Mouse (Mus musculus): ENCODE results near the gene Olfr1206. TPM values are rescaled to one million over a fixed set of nuclear protein-coding genes. Genes with fewer than 3 reads are reported as not detected.

Olfr1206 gene
- not detected in 2 replicates for polyA plus RNA-seq (2015; fragmentation: Nextera tagmentation; extraction: Ambion mirVana)

- Histone ChIP-seq H3K36me3 (ENCODE audit: insufficient read depth, low read length) (no peaks in the 10 kb centered on the region), H3K27me3 (ENCODE audit: insufficient read depth, low read length) (no peaks in the 10 kb centered on the region), H3K4me1 (ENCODE audit: insufficient read depth, low read length) (no peaks in the 10 kb centered on the region), H3K9me3 (ENCODE audit: low read length) (no peaks in the 10 kb centered on the region), H3K9ac (replicated peaks; ENCODE audit: low read length) (no peak within 1 kb of the TSS), H3K27ac (ENCODE audit: low read length) (no peak within 1 kb of the TSS), H3K4me3 (ENCODE audit: low read length) (no peak within 1 kb of the TSS), H3K4me2 (replicated peaks; ENCODE audit: low read depth, low read length) (no peak within 1 kb of the TSS)
- ATAC-seq (ENCODE audit: low FRiP score, low TSS enrichment), result no peak
- 91% methylated on average over 2 of the region's 2 CpGs for WGBS
Observed at GRCm38 (mm10) chr2:88862931-88863330, at the start of gene Olfr1206. TSS of gene Olfr1206 (plus strand) at chr2:88863231.

- Histone ChIP-seq H3K9ac (replicated peaks; ENCODE audit: low read length) (no peak within 1 kb of the TSS), H3K4me2 (replicated peaks; ENCODE audit: low read depth, low read length) (no peak within 1 kb of the TSS), H3K9me3 (ENCODE audit: low read length) (no peaks in the 10 kb centered on the region), H3K27me3 (ENCODE audit: insufficient read depth, low read length) (no peaks in the 10 kb centered on the region), H3K4me1 (ENCODE audit: insufficient read depth, low read length) (no peaks in the 10 kb centered on the region), H3K27ac (ENCODE audit: low read length) (no peak within 1 kb of the TSS), H3K4me3 (ENCODE audit: low read length) (no peak within 1 kb of the TSS), H3K36me3 (ENCODE audit: insufficient read depth, low read length) (no peaks in the 10 kb centered on the region)
- WGBS, result 85% methylated on average over 1 of the region's 1 CpGs
- ATAC-seq (ENCODE audit: low FRiP score, low TSS enrichment), result no peak
Observed at GRCm38 (mm10) chr2:88814196-88814595, 48.8 kb upstream of the Olfr1206 start, which contains the start of gene Olfr1202. TSS of gene Olfr1202 (plus strand) at chr2:88814496.

GRCm38 (mm10) chr2:88829437-88829836 lies 33.6 kb upstream of the Olfr1206 start, which contains the start of gene Olfr1205:
TSS of gene Olfr1205 (plus strand) at chr2:88829737.
- H3K9me3 ChIP-seq (ENCODE audit: low read length), result no peaks in the 10 kb centered on the region
- no peak within 1 kb of the TSS for H3K4me3 ChIP-seq (ENCODE audit: low read length)
- WGBS, result 87% methylated on average over 2 of the region's 2 CpGs

GRCm38 (mm10) chr2:88838477-88838876 lies 24.6 kb upstream of the Olfr1206 start:
- WGBS, result 48% methylated on average over 2 of the region's 2 CpGs
- H3K9ac ChIP-seq (replicated peaks; ENCODE audit: low read length), result no peak overlapping the region
- H3K4me3 ChIP-seq (ENCODE audit: low read length), result no peak overlapping the region
- H3K4me1 ChIP-seq (ENCODE audit: insufficient read depth, low read length), result no peaks in the 10 kb centered on the region
- 0 out of 2 replicates have a peak, but pooled peaks cover 2% of the 10 kb centered on the region for H3K9me3 ChIP-seq (ENCODE audit: low read length)
- H3K27ac ChIP-seq (ENCODE audit: low read length), result no peak overlapping the region
- no peaks in the 10 kb centered on the region for H3K36me3 ChIP-seq (ENCODE audit: insufficient read depth, low read length)
- no peak for ATAC-seq (ENCODE audit: low FRiP score, low TSS enrichment)
- H3K4me2 ChIP-seq (replicated peaks; ENCODE audit: low read depth, low read length), result no peak overlapping the region
- H3K27me3 ChIP-seq (ENCODE audit: insufficient read depth, low read length), result no peaks in the 10 kb centered on the region

More at GRCm38 (mm10) chr2:88829437-88829836, 33.6 kb upstream of the Olfr1206 start, which contains the start of gene Olfr1205:
- Histone ChIP-seq H3K4me2 (replicated peaks; ENCODE audit: low read depth, low read length) (no peak within 1 kb of the TSS), H3K9ac (replicated peaks; ENCODE audit: low read length) (no peak within 1 kb of the TSS), H3K36me3 (ENCODE audit: insufficient read depth, low read length) (no peaks in the 10 kb centered on the region), H3K27ac (ENCODE audit: low read length) (no peak within 1 kb of the TSS), H3K4me1 (ENCODE audit: insufficient read depth, low read length) (no peaks in the 10 kb centered on the region), H3K27me3 (ENCODE audit: insufficient read depth, low read length) (no peaks in the 10 kb centered on the region)
- no peak for ATAC-seq (ENCODE audit: low FRiP score, low TSS enrichment)

- Histone ChIP-seq H3K27ac (ENCODE audit: low read length) (no peak within 1 kb of the TSS), H3K4me3 (ENCODE audit: low read length) (no peak within 1 kb of the TSS), H3K4me1 (ENCODE audit: insufficient read depth, low read length) (no peaks in the 10 kb centered on the region), H3K36me3 (ENCODE audit: insufficient read depth, low read length) (no peaks in the 10 kb centered on the region), H3K9me3 (ENCODE audit: low read length) (no peaks in the 10 kb centered on the region; the same call in 1 of the 2 replicates), H3K9ac (replicated peaks; ENCODE audit: low read length) (no peak within 1 kb of the TSS), H3K27me3 (ENCODE audit: insufficient read depth, low read length) (no peaks in the 10 kb centered on the region), H3K4me2 (replicated peaks; ENCODE audit: low read depth, low read length) (no peak within 1 kb of the TSS)
- WGBS, result 93% methylated on average over 1 of the region's 1 CpGs
- no peak for ATAC-seq (ENCODE audit: low FRiP score, low TSS enrichment)
Observed at GRCm38 (mm10) chr2:88848992-88849391, 14.0 kb upstream of the Olfr1206 start, which contains the start of gene Olfr1204. TSS of gene Olfr1204 (plus strand) at chr2:88849292.

- H3K9me3 ChIP-seq (ENCODE audit: low read length), result no peaks in the 10 kb centered on the region
- H3K4me2 ChIP-seq (replicated peaks; ENCODE audit: low read depth, low read length), result no peak within 1 kb of the TSS
- H3K4me1 ChIP-seq (ENCODE audit: insufficient read depth, low read length), result no peaks in the 10 kb centered on the region
- H3K9ac ChIP-seq (replicated peaks; ENCODE audit: low read length), result no peak within 1 kb of the TSS
- no peaks in the 10 kb centered on the region for H3K36me3 ChIP-seq (ENCODE audit: insufficient read depth, low read length)
- no peak within 1 kb of the TSS for H3K27ac ChIP-seq (ENCODE audit: low read length)
- H3K27me3 ChIP-seq (ENCODE audit: insufficient read depth, low read length), result no peaks in the 10 kb centered on the region
- no peak for ATAC-seq (ENCODE audit: low FRiP score, low TSS enrichment)
- H3K4me3 ChIP-seq (ENCODE audit: low read length), result no peak within 1 kb of the TSS
Observed at GRCm38 (mm10) chr2:88902211-88902610, 39.2 kb downstream of the Olfr1206 start, which contains the start of gene Olfr1208. TSS of gene Olfr1208 (minus strand) at chr2:88902311.

- no peaks in the 10 kb centered on the region for H3K27me3 ChIP-seq (ENCODE audit: insufficient read depth, low read length)
Observed at GRCm38 (mm10) chr2:88915057-88915456, 52.0 kb downstream of the Olfr1206 start, which contains the start of gene Olfr1209. TSS of gene Olfr1209 (minus strand) at chr2:88915157.

More at GRCm38 (mm10) chr2:88915057-88915456, 52.0 kb downstream of the Olfr1206 start, which contains the start of gene Olfr1209:
- Histone ChIP-seq H3K9ac (replicated peaks; ENCODE audit: low read length) (no peak within 1 kb of the TSS), H3K27ac (ENCODE audit: low read length) (no peak within 1 kb of the TSS), H3K9me3 (ENCODE audit: low read length) (no peaks in the 10 kb centered on the region), H3K4me2 (replicated peaks; ENCODE audit: low read depth, low read length) (no peak within 1 kb of the TSS), H3K4me3 (ENCODE audit: low read length) (no peak within 1 kb of the TSS), H3K36me3 (ENCODE audit: insufficient read depth, low read length) (no peaks in the 10 kb centered on the region), H3K4me1 (ENCODE audit: insufficient read depth, low read length) (no peaks in the 10 kb centered on the region)
- ATAC-seq (ENCODE audit: low FRiP score, low TSS enrichment), result no peak
- 95% methylated on average over 3 of the region's 3 CpGs for WGBS

Other genes starting within 250 kb of the Olfr1206 start
- not detected in 2 replicates for gene Olfr1191-ps1, start 222.7 kb upstream of the Olfr1206 start, polyA plus RNA-seq (2015; fragmentation: Nextera tagmentation; extraction: Ambion mirVana)
- gene Olfr1192-ps1, start 214.7 kb upstream of the Olfr1206 start, polyA plus RNA-seq (2015; fragmentation: Nextera tagmentation; extraction: Ambion mirVana), result not detected in 2 replicates
- gene Olfr1193, start 187.6 kb upstream of the Olfr1206 start, polyA plus RNA-seq (2015; fragmentation: Nextera tagmentation; extraction: Ambion mirVana), result not detected in 2 replicates
- gene Olfr1195, start 174.0 kb upstream of the Olfr1206 start, polyA plus RNA-seq (2015; fragmentation: Nextera tagmentation; extraction: Ambion mirVana), result not detected in 2 replicates
- gene Olfr1196, start 158.6 kb upstream of the Olfr1206 start, polyA plus RNA-seq (2015; fragmentation: Nextera tagmentation; extraction: Ambion mirVana), result not detected in 2 replicates
- not detected in 2 replicates for gene Olfr1197, start 130.9 kb upstream of the Olfr1206 start, polyA plus RNA-seq (2015; fragmentation: Nextera tagmentation; extraction: Ambion mirVana)
- not detected in 2 replicates for gene Olfr1198, start 111.9 kb upstream of the Olfr1206 start, polyA plus RNA-seq (2015; fragmentation: Nextera tagmentation; extraction: Ambion mirVana)
- gene Olfr1199, start 102.8 kb upstream of the Olfr1206 start, polyA plus RNA-seq (2015; fragmentation: Nextera tagmentation; extraction: Ambion mirVana), result not detected in 2 replicates
- gene Olfr1200, start 92.7 kb upstream of the Olfr1206 start, polyA plus RNA-seq (2015; fragmentation: Nextera tagmentation; extraction: Ambion mirVana), result not detected in 2 replicates
- gene Olfr1201, start 70.2 kb upstream of the Olfr1206 start, polyA plus RNA-seq (2015; fragmentation: Nextera tagmentation; extraction: Ambion mirVana), result not detected in 2 replicates
- not detected in 2 replicates for gene Olfr1202, start 48.7 kb upstream of the Olfr1206 start, polyA plus RNA-seq (2015; fragmentation: Nextera tagmentation; extraction: Ambion mirVana)
- gene Olfr1205, start 33.5 kb upstream of the Olfr1206 start, polyA plus RNA-seq (2015; fragmentation: Nextera tagmentation; extraction: Ambion mirVana), result not detected in 2 replicates
- gene Olfr1204, start 13.9 kb upstream of the Olfr1206 start, polyA plus RNA-seq (2015; fragmentation: Nextera tagmentation; extraction: Ambion mirVana), result not detected in 2 replicates
- gene Olfr1208, start 39.1 kb downstream of the Olfr1206 start, polyA plus RNA-seq (2015; fragmentation: Nextera tagmentation; extraction: Ambion mirVana), result not detected in 2 replicates
- not detected in 2 replicates for gene Olfr1209, start 51.9 kb downstream of the Olfr1206 start, polyA plus RNA-seq (2015; fragmentation: Nextera tagmentation; extraction: Ambion mirVana)
- gene Olfr1211, start 74.9 kb downstream of the Olfr1206 start, polyA plus RNA-seq (2015; fragmentation: Nextera tagmentation; extraction: Ambion mirVana), result not detected in 2 replicates
- not detected in 2 replicates for gene Olfr1212, start 90.7 kb downstream of the Olfr1206 start, polyA plus RNA-seq (2015; fragmentation: Nextera tagmentation; extraction: Ambion mirVana)
- gene Gm13762, start 117.0 kb downstream of the Olfr1206 start, polyA plus RNA-seq (2015; fragmentation: Nextera tagmentation; extraction: Ambion mirVana), result not detected in 2 replicates
- not detected in 2 replicates for gene Olfr1214, start 129.4 kb downstream of the Olfr1206 start, polyA plus RNA-seq (2015; fragmentation: Nextera tagmentation; extraction: Ambion mirVana)
- not detected in 2 replicates for gene Olfr1215, start 143.7 kb downstream of the Olfr1206 start, polyA plus RNA-seq (2015; fragmentation: Nextera tagmentation; extraction: Ambion mirVana)
- not detected in 2 replicates for gene Olfr1216, start 155.1 kb downstream of the Olfr1206 start, polyA plus RNA-seq (2015; fragmentation: Nextera tagmentation; extraction: Ambion mirVana)
- not detected in 2 replicates for gene Olfr1217, start 168.8 kb downstream of the Olfr1206 start, polyA plus RNA-seq (2015; fragmentation: Nextera tagmentation; extraction: Ambion mirVana)
- gene Olfr1218, start 198.0 kb downstream of the Olfr1206 start, polyA plus RNA-seq (2015; fragmentation: Nextera tagmentation; extraction: Ambion mirVana), result not detected in 2 replicates
- gene Olfr1219, start 220.3 kb downstream of the Olfr1206 start, polyA plus RNA-seq (2015; fragmentation: Nextera tagmentation; extraction: Ambion mirVana), result not detected in 2 replicates
- gene Olfr1220, start 243.6 kb downstream of the Olfr1206 start, polyA plus RNA-seq (2015; fragmentation: Nextera tagmentation; extraction: Ambion mirVana), result not detected in 2 replicates